In genomic region chr19:26630712-26631235, GRCm38 (mm10) we compare ENCODE assay signal across 8 mouse cellular contexts. TPM values are rescaled to one million over a fixed set of nuclear protein-coding genes. Genes with fewer than 3 reads are reported as not detected.
DNase-seq lines count a peak whose midpoint lies in the region; ATAC-seq lines count a peak whose summit lies in the region.

No protein-coding gene starts in this region.

- WGBS in neural tube, embryonic 15.5 days = 37% methylated on average over 8 of the region's 8 CpGs

- H3K9me3 ChIP-seq in neural tube, embryonic 15.5 days (replicated peaks) = no peaks in the 10 kb centered on the region

- intact Hi-C loops in heart, postnatal 14 days (cut with DNase I) = no loop called here
- intact Hi-C loops in heart, postnatal 36 days (cut with DNase I) = no loop called here

- H3K36me3 ChIP-seq in neural tube, embryonic 15.5 days = peaks cover 20% of the 10 kb centered on the region

- ATAC-seq in neural tube, embryonic 15.5 days (ENCODE audit: low FRiP score) = peak; percentile 53

- H3K27me3 ChIP-seq in neural tube, embryonic 15.5 days (replicated peaks) = no peaks in the 10 kb centered on the region

- H3K4me1 ChIP-seq in neural tube, embryonic 15.5 days = peaks cover 7% of the 10 kb centered on the region; the same call in 1 of the 2 replicates

- peak overlapping the region; percentile 63 for H3K27ac ChIP-seq in neural tube, embryonic 15.5 days (replicated peaks)

- no peak overlapping the region for H3K4me3 ChIP-seq in neural tube, embryonic 15.5 days (replicated peaks)

- H3K9ac ChIP-seq in neural tube, embryonic 15.5 days (replicated peaks) = no peak overlapping the region

- peak; percentile 47 to 50 for DNase-seq in heart, postnatal 14 days
- no peak for DNase-seq in heart, postnatal 36 days
- peak; percentile 40 for DNase-seq in adrenal gland, adult 2 months
- peak; percentile 29 to 40 for DNase-seq in frontal cortex, postnatal 10 days (ENCODE audit: low spot score in 2 of 2)
- DNase-seq in layer of hippocampus, adult 18-20 months (ENCODE audit: low spot score in 2 of 2) = peak; percentile 16 to 61
- DNase-seq in spleen, adult 12 weeks (ENCODE audit: low spot score) = no peak
- DNase-seq in spleen, postnatal 10 days (ENCODE audit: low spot score in 2 of 2) = no peak

- no peak overlapping the region for H3K4me2 ChIP-seq in neural tube, embryonic 15.5 days

RNA-seq across cellular contexts. Expression of gene Smarca2, which starts 25.9 kb away (rescaled TPM):
- 10 to 100 TPM; 61.7 to 71.6 TPM for total RNA-seq in heart, postnatal 14 days (2021)
- total RNA-seq in heart, postnatal 36 days (2021) = 10 to 100 TPM; 64.8 to 72.5 TPM
- total RNA-seq in adrenal gland, adult 2 months (2021) = 10 to 100 TPM; 71.3 to 83.9 TPM
- polyA plus RNA-seq in adrenal gland, adult 2 months (2012; rRNA removed) = 26.2 and 30.4 TPM in 2 replicates
- 100 to 1,000 TPM; 211 to 223 TPM for total RNA-seq in layer of hippocampus, adult 18-20 months (2021)
- 84.5 and 99.7 TPM in 2 replicates for polyA plus RNA-seq in neural tube, embryonic 15.5 days (2015; fragmentation: Nextera tagmentation; extraction: Ambion mirVana)

Comparison
In these comparisons a context has a peak if more than half of its experiments do, and no peak if none do; other contexts are left out.
1. DNase-seq: peak in heart, postnatal 14 days (2 of 2), adrenal gland, adult 2 months (single experiment), frontal cortex, postnatal 10 days (2 of 2) and layer of hippocampus, adult 18-20 months (2 of 2); none in heart, postnatal 36 days (0 of 2), spleen, adult 12 weeks (single experiment) and spleen, postnatal 10 days (0 of 2).